Mouse (Mus musculus): ENCODE measurements around the gene Gm11564.
"Not testable (repeated sequence)": the region's sequence is repeated elsewhere in the genome, so short reads cannot be mapped to it uniquely, and the experiment has no call there.

Gene Gm11564

DNA sequence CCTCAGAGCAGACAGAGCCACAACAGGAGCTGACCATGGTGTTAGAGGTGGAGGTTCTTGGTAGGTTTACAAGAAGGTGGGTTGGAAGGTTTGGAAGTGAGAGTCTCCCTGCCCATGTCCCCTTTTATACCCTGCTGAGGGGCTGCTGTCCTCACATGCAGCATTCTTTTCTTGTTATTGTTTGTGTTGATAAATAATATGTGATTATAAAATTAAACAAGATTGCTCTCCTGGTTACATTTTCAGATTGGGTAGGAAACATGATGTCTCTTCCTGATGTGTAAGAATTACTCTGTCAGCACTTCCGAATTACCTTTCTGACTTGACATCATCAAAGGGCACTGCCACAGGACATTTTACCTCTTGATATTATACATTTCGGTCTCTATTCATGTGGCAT lies at the start of gene Gm11564:
Gene Gm11564, minus strand, starts transcription at position 101 of the 400 bp plus-strand sequence.
- in situ Hi-C loops (cut with MboI; ENCODE audit: unreplicated experiment in 2 of 2): not testable (repeated sequence)

- in situ Hi-C loops (cut with MboI; ENCODE audit: unreplicated experiment in 2 of 2): not testable (repeated sequence)
Measured at GRCm38 (mm10) chr11:99864176-99864575, 48.7 kb upstream of the Gm11564 start, which contains the start of gene Gm11559. TSS of gene Gm11559 (plus strand) at chr11:99864476.

- in situ Hi-C loops (cut with MboI; ENCODE audit: unreplicated experiment in 2 of 2): no loop called here
Measured at GRCm38 (mm10) chr11:99858761-99859160, 43.3 kb upstream of the Gm11564 start.

GRCm38 (mm10) chr11:99857617-99858016 lies 42.2 kb upstream of the Gm11564 start, which contains the start of gene Gm11568:
TSS of gene Gm11568 (plus strand) at chr11:99857917.
- in situ Hi-C loops (cut with MboI; ENCODE audit: unreplicated experiment in 2 of 2): no loop called here

GRCm38 (mm10) chr11:99854121-99854520 lies 38.7 kb upstream of the Gm11564 start:
- in situ Hi-C loops (cut with MboI; ENCODE audit: unreplicated experiment in 2 of 2): no loop called here

GRCm38 (mm10) chr11:99851508-99851907 lies 36.0 kb upstream of the Gm11564 start, which contains the start of gene Krtap4-16:
TSS of gene Krtap4-16 (minus strand) at chr11:99851608.
- in situ Hi-C loops (cut with MboI; ENCODE audit: unreplicated experiment in 2 of 2): no loop called here

DNA sequence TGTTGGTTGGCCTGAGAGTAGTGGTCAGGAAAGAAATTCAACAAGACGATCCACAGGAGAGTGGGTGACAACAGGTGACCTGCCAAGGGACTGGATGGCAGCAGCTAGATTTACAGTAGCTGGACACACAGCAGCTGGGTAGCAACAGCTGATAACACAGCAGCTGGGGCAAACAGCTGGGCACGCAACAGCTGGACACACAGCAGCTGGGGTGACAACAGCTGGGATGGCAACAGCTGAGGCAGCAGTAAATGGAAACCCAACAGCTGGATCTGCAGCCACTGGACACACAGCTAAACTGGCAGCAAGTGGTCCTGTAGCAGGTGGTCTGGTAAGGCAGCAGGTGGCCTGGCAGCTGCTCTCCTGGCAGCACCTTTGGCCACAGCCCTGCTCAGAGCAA lies 31.3 kb upstream of the Gm11564 start:
- in situ Hi-C loops (cut with MboI; ENCODE audit: unreplicated experiment in 2 of 2): no loop called here

DNA sequence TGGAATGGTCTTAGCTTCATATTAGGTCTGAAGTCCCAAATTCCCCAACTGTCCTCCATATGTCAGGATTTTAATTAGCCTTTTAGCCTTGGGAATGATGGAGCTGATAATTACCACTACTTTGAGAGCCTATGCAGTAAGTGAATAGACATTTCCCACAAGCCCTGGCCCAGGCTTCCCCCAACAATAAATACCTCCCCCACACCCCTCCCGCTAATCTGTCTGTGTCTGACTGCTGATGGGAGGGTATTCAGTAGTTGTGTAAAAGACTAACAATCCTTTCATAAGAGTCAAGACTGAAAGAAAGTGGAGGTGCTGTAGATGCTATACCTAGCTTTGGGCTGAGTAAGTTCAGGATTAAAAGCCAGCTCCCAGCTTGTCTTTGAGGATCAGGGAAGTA lies 26.7 kb upstream of the Gm11564 start:
- in situ Hi-C loops (cut with MboI; ENCODE audit: unreplicated experiment in 2 of 2): no loop called here

DNA sequence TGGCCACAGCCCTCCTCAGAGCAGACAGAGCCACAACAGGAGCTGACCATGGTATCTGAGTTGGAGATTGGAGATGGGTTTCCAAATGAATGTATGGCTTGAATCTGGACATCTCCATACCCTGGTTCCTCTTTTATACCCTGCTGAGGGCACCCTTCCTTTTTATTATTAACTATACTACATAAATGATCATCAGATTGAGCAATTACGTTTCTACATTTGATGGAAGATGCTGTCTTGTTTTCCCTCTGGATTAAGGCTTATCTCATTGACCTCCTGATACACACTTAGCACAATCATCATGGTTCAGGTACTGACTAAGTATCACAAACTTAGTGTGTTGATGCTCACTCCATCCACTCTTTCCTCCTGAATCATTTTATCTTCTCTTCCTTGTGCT lies 22.5 kb upstream of the Gm11564 start, which contains the start of gene 2300003K06Rik:
Gene 2300003K06Rik, minus strand, starts transcription at position 101 of the 400 bp plus-strand sequence.
- in situ Hi-C loops (cut with MboI; ENCODE audit: unreplicated experiment in 2 of 2): no loop called here

GRCm38 (mm10) chr11:99809792-99810191 lies 5.7 kb downstream of the Gm11564 start, which contains the start of gene Krtap4-13:
TSS of gene Krtap4-13 (minus strand) at chr11:99809892.
- in situ Hi-C loops (cut with MboI; ENCODE audit: unreplicated experiment in 2 of 2): not testable (repeated sequence)

DNA sequence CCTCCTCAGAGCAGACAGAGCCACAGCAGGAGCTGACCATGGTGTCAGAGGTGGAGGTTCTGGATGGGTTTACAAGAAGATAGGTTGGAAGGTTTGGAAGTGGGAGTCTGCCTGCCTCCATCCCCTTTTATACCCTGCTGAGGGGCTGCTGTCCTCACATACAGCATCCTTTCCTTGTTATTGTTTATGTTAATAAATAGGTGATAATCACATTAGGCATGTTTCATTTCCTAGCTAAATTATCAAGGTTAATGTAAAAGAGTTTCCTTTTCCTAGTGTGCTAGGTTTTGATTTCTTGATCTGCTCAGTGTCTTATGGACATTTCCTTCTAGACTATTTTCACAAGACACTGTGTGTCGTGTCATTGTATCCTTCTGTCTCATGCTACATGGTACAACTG lies 11.1 kb downstream of the Gm11564 start, which contains the start of gene Gm11554:
Gene Gm11554, minus strand, starts transcription at position 101 of the 400 bp plus-strand sequence.
- in situ Hi-C loops (cut with MboI; ENCODE audit: unreplicated experiment in 2 of 2): not testable (repeated sequence)

DNA sequence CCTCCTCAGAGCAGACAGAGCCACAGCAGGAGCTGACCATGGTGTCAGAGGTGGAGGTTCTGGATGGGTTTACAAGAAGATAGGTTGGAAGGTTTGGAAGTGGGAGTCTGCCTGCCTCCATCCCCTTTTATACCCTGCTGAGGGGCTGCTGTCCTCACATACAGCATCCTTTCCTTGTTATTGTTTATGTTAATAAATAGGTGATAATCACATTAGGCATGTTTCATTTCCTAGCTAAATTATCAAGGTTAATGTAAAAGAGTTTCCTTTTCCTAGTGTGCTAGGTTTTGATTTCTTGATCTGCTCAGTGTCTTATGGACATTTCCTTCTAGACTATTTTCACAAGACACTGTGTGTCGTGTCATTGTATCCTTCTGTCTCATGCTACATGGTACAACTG lies 16.6 kb downstream of the Gm11564 start, which contains the start of gene Gm11569:
Gene Gm11569, minus strand, starts transcription at position 101 of the 400 bp plus-strand sequence.
- in situ Hi-C loops (cut with MboI; ENCODE audit: unreplicated experiment in 2 of 2): not testable (repeated sequence)

DNA sequence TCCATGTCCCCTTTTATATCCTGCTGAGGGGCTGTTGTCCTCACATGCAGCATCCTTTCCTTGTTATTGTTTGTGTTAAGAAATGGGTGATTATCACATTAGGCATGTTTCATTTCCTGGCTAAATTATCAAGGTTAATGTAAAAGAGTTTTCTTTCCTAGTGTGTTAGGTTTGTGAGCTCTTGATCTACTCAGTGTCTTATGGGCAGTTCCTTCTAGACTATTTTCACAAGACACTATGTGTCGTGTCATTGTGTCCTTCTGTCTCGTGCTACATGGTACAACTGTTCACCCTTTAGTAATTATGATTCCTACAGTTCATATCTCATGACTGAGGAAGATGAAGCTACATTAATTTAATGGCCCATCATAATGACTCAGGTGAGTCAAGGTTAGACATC lies 22.1 kb downstream of the Gm11564 start, which contains the start of gene Gm11596:
Gene Gm11596, minus strand, starts transcription at position 101 of the 400 bp plus-strand sequence.
- in situ Hi-C loops (cut with MboI; ENCODE audit: unreplicated experiment in 2 of 2): no loop called here

DNA sequence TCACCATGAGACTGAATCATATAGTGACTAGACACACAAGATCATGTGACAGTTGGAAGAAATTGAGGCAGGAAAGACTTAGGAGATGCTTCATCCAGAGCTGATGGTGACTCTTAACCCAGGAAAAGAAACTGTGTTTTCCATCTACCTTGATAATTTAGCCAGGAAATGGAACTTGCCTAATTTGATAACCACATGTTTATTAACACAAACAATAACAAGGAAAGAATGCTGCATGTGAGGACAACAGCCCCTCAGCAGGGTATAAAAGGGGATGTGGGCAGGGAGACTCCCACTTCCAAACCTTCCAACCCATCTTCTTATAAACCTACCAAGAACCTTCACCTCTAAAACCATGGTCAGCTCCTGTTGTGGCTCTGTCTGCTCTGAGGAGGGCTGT lies 30.6 kb downstream of the Gm11564 start, which contains the start of gene Krtap4-9:
Gene Krtap4-9, plus strand, starts transcription at position 301 of the 400 bp plus-strand sequence.
- in situ Hi-C loops (cut with MboI; ENCODE audit: unreplicated experiment in 2 of 2): not testable (repeated sequence)

- in situ Hi-C loops (cut with MboI; ENCODE audit: unreplicated experiment in 2 of 2): no loop called here
Measured at GRCm38 (mm10) chr11:99780604-99781003, 34.9 kb downstream of the Gm11564 start, which contains the start of gene Krtap4-8. TSS of gene Krtap4-8 (minus strand) at chr11:99780704.

- in situ Hi-C loops (cut with MboI; ENCODE audit: unreplicated experiment in 2 of 2): no loop called here
Measured at GRCm38 (mm10) chr11:99778401-99778800, 37.1 kb downstream of the Gm11564 start.

DNA sequence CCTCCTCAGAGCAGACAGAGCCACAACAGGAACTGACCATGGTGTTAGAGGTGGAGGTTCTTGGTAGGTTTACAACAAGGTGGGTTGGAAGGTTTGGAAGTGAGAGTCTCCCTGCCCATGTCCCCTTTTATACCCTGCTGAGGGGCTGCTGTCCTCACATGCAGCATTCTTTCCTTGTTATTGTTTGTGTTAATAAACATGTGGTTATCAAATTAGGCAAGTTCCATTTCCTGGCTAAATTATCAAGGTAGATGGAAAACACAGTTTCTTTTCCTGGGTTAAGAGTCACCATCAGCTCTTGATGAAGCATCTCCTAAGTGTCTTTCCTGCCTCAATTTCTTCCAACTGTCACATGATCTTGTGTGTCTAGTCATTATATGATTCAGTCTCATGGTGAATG lies 42.7 kb downstream of the Gm11564 start, which contains the start of gene Gm11595:
Gene Gm11595, minus strand, starts transcription at position 101 of the 400 bp plus-strand sequence.
- in situ Hi-C loops (cut with MboI; ENCODE audit: unreplicated experiment in 2 of 2): not testable (repeated sequence)

DNA sequence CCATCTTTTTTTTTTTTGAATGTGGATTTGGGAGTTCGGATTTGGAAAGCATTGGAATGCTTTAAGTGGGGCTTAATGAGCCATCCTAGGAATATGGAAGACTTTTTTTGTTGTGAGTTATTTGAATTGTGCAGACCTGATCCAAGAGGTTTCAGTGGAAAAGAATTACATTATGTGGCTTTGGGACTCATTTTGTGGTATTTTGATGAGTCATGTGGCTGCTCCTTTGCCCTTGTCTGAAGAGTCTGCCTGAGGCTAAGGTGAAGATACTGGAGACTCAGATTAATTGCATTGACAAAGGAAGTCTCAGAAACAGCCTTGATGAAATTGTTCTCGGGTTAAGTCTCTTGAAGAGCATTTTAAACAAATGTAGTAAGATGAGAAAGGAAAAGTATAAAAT lies 47.1 kb downstream of the Gm11564 start:
- in situ Hi-C loops (cut with MboI; ENCODE audit: unreplicated experiment in 2 of 2): no loop called here

Measured in v-Abl transformed pro-B cells (cell line).